Mouse (Mus musculus) splenic B cell, adult 2 months (primary cell): ENCODE results near the gene 1190002N15Rik.

Experiments used
- DNase-seq: peaks from one replicate; pipeline ENCODE4 v3.0.0-alpha.2; 2011; ENCODE audit warnings: low read depth, low spot score
- H3K27me3 ChIP-seq: 2 replicates; pipeline ENCODE4 v1.6.1; 2012; ENCODE audit warnings: mild to moderate bottlenecking, low read length, moderate library complexity, mixed read lengths; ENCODE audit not compliant: control insufficient read depth, poor library complexity, insufficient read depth, severe bottlenecking
- H3K36me3 ChIP-seq: 2 replicates; pipeline ENCODE4 v1.6.1; 2012; ENCODE audit warnings: mild to moderate bottlenecking, low read length, moderate library complexity, mixed read lengths; ENCODE audit not compliant: control insufficient read depth, poor library complexity, insufficient read depth, severe bottlenecking

Gene 1190002N15Rik

GRCm38 (mm10) chr9:94537970-94538822 lies at the start of gene 1190002N15Rik:
Gene 1190002N15Rik, minus strand, starts transcription at chr9:94538081.
- H3K27me3 ChIP-seq: no peaks in the 10 kb centered on the region
- DNase-seq: peak; percentile 93
- no peaks in the 10 kb centered on the region for H3K36me3 ChIP-seq

- DNase-seq: no peak
- no peaks in the 10 kb centered on the region for H3K27me3 ChIP-seq
- H3K36me3 ChIP-seq: no peaks in the 10 kb centered on the region
Observed at GRCm38 (mm10) chr9:94582309-94582708, 44.4 kb upstream of the 1190002N15Rik start.

- no peaks in the 10 kb centered on the region for H3K27me3 ChIP-seq
- no peak for DNase-seq
- H3K36me3 ChIP-seq: no peaks in the 10 kb centered on the region
Observed at GRCm38 (mm10) chr9:94581661-94582060, 43.8 kb upstream of the 1190002N15Rik start.

- DNase-seq: no peak
- Histone ChIP-seq H3K27me3 (no peaks in the 10 kb centered on the region), H3K36me3 (no peaks in the 10 kb centered on the region)
Observed at GRCm38 (mm10) chr9:94580071-94580737, 42.3 kb upstream of the 1190002N15Rik start.

GRCm38 (mm10) chr9:94571802-94572201 lies 33.9 kb upstream of the 1190002N15Rik start:
- no peaks in the 10 kb centered on the region for H3K27me3 ChIP-seq
- no peak for DNase-seq
- H3K36me3 ChIP-seq: no peaks in the 10 kb centered on the region

- no peak for DNase-seq
- Histone ChIP-seq H3K36me3 (no peaks in the 10 kb centered on the region), H3K27me3 (no peaks in the 10 kb centered on the region)
Observed at GRCm38 (mm10) chr9:94568386-94568785, 30.5 kb upstream of the 1190002N15Rik start.

- no peak for DNase-seq
- H3K27me3 ChIP-seq: no peaks in the 10 kb centered on the region
- no peaks in the 10 kb centered on the region for H3K36me3 ChIP-seq
Observed at GRCm38 (mm10) chr9:94567722-94568314, 29.9 kb upstream of the 1190002N15Rik start.

GRCm38 (mm10) chr9:94556776-94557514 lies 19.1 kb upstream of the 1190002N15Rik start:
- DNase-seq: no peak
- Histone ChIP-seq H3K27me3 (no peaks in the 10 kb centered on the region), H3K36me3 (no peaks in the 10 kb centered on the region)

- DNase-seq: no peak
Observed at GRCm38 (mm10) chr9:94556249-94556648, 18.4 kb upstream of the 1190002N15Rik start.

GRCm38 (mm10) chr9:94550493-94551095 lies 12.7 kb upstream of the 1190002N15Rik start:
- DNase-seq: no peak
- no peaks in the 10 kb centered on the region for H3K36me3 ChIP-seq
- no peaks in the 10 kb centered on the region for H3K27me3 ChIP-seq

More at GRCm38 (mm10) chr9:94556249-94556648, 18.4 kb upstream of the 1190002N15Rik start:
- Histone ChIP-seq H3K27me3 (no peaks in the 10 kb centered on the region), H3K36me3 (no peaks in the 10 kb centered on the region)

- H3K27me3 ChIP-seq: no peaks in the 10 kb centered on the region
- no peaks in the 10 kb centered on the region for H3K36me3 ChIP-seq
- DNase-seq: no peak
Observed at GRCm38 (mm10) chr9:94543881-94544280, 6.0 kb upstream of the 1190002N15Rik start.

GRCm38 (mm10) chr9:94540343-94541095 lies 2.6 kb upstream of the 1190002N15Rik start:
- H3K36me3 ChIP-seq: no peaks in the 10 kb centered on the region
- DNase-seq: no peak
- H3K27me3 ChIP-seq: no peaks in the 10 kb centered on the region

GRCm38 (mm10) chr9:94539346-94539865 lies 1.5 kb upstream of the 1190002N15Rik start:
- DNase-seq: no peak
- Histone ChIP-seq H3K27me3 (no peaks in the 10 kb centered on the region), H3K36me3 (no peaks in the 10 kb centered on the region)
